Mouse (Mus musculus): ENCODE results near the gene Map1b.
A peak's percentile ranks its signal among the peaks of the same experiment; 100 is the strongest.

Gene Map1b

DNA sequence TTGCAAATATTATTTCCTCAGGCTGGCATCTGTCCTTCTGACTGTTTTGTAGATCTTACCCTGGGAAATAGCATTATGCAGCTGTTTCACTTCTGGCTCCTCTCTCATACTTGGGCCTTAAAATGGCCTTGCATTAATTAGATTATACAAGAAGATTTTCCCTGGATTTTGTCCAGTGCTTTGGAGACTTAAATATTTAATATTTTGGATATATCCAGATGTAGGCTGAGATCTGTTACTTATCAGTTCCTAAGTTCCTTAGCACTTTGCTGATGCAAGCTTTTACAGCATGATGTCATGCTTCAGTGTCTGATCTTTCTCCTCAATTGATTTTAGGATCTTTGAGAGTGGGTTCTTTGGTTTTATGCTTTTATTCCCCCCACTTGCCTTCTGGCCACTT is 11.6 kb upstream of the Map1b start:
- no peak for DNase-seq

DNA sequence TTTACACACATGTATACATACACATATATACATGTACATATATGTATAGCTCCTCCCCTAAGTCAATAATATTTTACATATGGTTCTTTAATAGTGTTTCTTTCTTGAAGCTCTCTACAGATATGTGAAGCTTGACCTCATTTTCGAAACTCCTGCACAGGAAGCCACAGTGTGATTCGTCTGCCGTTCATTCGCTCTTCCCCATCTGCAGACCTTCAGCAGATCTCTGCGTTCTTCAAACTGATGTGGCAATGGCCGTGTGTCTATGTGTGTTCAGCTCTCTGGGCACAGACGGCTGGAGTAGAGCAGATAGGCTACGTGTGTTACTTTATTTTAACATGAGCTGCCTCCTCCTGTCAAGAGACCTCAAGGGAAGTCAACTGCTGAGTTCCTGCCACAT is 9.2 kb upstream of the Map1b start:
- no peak for DNase-seq

DNA sequence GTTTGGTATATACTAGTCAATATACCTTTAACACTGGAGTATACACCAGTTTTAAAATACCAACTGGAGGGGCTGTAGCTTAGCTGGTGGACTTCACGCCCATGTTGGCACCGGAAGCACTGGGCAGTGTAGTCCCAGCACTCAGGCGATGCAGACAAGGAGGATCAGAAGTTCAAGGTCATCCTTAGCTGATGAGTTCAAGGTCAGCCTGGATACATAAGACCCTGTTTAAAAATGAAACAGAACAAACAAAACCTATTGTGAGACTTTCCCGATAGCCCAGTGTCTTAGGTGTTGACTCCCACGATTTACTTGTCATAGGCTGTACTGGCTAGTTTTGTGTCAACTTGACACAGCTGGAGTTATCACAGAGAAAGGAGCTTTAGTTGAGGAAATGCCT is 1.5 kb upstream of the Map1b start:
- no peak for DNase-seq

DNA sequence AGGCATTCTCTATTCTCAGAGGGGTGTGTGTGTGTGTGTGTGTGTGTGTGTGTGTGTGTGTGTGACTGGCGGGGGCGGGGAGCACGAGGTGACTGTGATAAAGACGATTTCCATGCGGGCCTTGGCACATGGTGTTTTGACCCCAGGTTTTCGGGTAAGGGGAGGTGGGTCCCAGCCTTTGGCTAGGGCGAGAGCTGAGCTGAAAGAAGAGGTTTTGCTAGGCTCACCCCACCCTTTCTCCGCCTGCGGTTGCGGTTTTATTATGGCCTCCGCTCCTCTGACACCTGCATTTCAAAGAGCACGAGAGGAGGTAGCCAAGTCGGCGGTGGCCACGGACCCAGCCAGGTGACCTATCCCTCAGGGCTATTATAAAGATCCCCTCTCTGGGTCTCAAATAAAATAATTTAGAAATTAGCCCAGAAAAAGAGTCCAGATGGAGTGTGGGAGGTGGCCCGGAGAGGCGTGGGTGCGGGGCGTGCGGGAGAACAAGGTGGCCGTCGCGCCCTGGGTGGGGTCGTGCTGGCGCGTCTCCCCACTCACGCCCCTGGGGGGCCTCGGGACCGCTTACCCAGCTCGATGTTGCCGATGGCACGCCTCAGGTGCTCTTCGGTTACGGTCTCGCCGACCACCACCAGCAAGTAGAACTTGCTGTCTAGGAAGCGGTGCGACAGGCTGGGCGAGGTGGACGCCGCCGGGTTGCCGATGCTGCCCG is 448 bp downstream of the Map1b start:
- DNase-seq: no peak

DNA sequence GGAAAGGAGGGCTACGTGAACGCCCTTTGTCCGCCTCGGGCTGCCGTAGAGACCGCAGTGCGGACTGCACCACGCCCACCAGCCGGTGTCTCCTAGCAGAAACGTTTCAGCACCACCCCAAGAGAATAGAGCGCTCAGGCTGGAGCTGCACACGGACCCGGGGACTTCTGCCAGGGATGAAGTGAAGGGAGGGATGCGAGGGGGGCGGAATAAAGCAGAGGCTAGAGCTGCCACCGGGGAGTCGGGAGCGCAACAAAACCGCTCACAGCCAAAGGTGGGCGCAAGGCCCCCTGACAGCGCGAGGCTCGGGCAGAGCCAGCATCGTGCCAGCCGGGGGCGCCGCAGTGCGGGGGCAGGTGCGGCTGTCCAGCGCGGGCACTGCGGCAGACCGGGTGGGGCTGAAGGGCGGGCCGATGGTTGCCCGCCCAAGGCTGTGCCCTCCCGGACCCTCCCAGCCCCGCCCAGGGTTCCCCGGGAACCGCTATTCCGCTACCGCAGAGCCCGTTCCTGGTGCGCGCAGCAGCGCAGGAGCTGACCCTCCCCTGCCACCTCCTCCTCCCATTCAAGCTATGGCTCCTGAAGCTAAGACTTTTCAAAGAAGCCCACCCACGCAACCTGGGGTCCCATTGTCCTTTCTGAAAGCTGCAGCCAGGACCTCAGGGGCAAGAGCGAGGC is 1.3 kb downstream of the Map1b start:
- DNase-seq: peak; percentile 51

DNA sequence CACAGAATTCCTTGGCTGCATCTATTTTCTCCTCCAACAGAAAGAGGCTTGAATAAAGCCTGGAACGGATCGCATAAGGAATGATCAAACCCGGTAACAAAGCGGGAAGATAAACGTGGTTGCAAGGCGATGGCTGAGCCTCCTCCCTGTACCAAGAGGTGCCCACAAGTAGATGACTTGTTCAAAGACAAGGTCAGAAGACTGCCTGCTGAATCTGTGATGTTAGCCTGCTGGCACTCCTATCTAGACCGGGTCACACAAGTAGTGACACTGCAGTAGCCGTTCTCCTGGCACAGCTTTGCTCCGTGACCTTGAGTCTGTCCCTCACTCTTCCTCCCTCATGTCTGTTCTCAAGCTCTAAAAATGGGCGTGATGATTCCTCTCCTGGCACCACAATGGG is 2.4 kb downstream of the Map1b start:
- no peak for DNase-seq

DNA sequence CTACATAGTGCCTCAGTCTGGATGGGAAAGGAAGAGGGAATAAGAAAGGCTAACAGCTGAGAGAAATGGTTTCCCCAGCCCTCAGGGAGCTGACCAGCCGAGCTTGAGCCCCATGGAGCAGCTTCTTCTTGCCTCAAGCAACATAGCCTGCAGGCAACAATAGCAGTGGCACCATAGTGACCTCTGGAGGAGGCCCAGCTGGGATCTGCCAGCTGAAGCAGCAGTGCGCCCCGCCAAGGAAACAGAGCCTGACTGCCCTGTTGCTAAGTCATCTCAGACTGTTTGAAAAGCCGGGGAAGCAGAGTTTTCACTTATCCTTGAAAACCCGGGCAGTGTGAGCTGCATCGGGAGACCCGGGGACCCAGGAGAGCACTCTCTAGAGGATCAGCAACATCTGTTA is 3.2 kb downstream of the Map1b start:
- DNase-seq: peak; percentile 32

DNA sequence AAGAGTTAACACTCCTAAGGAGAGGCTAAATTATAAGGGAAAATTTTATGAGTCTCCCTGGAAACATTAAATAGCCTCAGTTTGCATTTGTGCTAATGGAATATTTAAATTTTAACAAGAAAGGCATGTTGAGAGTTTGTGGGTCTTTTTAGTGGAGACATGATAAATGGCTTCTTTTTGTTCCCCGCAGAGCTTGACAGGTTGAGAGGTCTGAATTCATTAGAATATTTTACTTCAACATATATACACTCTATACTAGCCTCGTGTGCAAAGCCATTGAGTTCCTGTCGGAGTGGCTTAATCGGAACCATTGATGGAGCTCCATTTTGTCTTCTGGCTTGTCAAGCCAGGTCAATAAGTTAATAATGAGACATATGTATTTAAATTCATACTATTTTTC is 6.4 kb downstream of the Map1b start:
- DNase-seq: no peak

DNA sequence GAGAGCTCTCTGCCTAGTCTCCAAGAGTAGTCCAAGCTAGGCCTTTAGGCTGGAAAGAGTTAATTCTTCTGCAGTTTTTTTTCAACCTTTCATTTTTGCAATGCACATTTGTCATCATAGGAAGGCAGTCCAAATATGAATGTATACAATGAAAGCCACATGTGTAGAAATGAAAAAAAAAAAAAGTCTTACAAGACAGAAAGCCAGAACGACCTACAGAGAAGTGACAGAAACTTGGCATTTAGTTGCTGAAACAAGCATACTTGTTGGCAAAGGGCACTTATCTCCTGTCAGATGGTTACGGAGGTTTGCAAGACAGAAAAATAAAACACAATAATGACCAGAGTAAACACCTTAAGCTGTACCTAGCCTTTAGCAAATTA is 9.8 kb downstream of the Map1b start:
- no peak for DNase-seq

DNA sequence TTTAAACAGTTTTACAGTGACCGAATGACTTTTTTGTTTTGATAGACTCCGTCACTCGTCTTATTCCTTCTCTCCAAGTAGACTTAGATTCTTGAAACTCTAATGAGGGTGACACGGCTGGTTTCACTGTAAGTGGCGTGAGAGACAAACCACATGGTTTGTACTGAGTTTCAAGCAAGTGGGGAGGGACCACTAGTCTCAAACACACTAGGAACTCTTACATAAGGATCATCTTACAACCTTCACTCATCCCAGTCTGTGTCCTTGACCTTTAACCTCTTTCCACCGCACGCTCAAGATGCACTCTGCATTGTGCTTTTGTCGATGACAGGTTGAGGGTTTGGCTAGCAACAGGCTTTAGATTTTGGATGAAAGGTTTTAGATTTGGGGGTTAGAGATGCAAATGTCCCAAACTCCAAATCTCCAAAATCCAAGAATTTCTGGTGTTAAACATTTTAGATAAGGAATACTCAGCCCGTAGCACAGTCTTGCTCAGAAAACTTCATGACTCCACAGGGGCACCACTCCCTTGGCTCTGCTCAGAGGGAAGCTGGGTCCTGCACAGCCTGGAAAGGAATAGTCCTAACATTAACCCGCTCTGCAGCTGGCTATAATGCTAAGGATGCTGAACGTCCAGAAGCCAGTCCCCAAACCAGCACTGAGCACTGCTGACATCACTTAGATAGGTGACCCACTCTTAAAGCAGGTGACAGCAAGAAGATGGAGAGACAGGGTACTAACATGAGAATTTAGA is 10.3 kb downstream of the Map1b start:
- no peak for DNase-seq

DNA sequence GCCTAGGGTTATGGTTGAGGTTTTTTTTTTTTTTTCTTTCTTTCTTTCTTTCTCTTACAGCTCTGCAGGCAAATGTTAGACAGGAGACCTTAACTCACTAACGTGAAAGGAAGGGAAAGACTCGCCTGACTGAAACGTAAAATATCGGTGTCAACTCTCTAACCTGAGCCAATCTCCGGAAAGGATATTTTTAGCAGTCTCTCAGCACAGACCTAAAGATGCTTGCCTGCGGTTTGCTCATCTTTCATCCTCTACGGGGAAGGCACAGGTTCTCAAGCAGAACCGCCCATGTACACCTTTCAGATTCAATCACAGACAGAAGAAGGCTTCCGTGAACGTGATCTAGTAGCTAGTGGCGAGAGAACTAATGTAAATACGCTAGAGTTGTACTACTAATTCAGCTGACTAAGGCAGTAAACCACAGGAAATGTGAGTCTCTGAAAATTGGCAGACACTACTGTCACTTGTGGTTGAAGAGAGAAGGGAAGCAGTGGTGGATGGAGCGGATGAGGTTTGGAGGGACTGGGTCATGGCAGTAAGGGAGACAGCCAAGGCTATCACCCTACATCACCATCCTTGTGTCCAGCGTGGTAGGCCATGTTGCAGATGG is 12.9 kb downstream of the Map1b start:
- no peak for DNase-seq

DNA sequence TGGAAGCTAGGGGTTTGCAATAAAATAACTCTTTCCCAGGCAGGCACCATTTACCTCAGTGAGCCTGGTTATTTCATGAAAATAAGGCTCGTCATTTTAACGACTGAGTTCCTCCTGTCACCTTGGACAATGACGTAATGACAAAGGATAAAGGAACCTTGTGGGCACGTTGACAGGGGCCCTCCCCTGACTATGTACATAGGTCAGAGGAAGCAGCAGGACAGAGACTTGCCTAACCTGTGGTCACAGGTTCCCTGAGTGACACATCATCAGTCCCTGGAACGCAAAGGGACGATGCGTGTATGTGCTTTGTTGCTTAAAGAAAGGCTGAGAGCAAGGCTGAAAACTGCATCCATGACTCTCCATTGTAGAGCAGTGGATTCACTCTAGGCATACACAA is 13.4 kb downstream of the Map1b start:
- no peak for DNase-seq

DNA sequence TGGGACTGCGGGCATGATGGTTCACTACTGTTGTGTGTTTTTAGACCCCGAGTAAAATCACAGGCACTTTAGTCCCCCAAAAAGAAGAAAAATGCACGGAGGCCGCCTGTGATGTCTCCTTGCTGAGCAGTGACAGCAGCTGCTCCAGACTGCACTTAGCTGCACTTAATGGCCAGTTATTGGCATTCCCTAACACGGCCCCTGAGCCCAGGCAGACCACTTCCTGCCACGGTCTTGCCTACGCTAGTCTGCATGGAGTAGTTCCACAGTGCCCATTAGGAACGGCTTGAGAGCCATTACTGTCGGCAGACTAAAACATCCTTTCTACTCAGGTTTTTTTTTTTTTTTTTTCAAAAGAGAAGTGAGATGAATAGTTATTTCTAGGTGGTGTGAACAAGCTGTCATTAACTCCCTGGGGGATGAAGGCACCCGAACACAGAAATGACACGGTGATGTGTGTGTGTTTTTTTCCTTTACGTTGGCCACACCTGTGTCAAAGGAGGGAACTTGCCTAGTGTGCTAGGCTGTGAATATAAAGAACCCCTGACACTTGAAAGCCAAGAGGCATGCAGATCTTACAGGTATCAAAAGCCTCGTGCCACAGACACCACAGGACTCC is 14.1 kb downstream of the Map1b start:
- no peak for DNase-seq

DNA sequence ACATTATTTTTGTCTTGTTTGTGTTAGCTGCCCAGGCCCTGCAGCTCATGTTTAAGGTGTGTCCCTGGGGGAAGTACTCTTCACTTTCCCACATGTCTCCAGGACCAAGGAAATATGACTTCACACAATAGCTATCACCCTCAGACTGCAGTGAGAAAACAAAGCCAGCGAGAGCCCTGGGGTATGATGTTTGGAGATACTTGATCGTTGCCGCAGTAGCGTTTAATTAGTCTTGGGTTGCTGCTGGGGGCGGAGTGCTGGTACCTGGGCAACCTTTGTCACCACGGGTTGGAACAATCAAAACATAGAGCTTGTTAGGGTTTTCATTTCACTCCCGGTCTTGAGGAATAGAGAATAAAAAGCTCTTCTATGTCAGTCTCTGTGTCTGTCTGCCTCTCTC is 14.9 kb downstream of the Map1b start:
- DNase-seq: no peak

DNA sequence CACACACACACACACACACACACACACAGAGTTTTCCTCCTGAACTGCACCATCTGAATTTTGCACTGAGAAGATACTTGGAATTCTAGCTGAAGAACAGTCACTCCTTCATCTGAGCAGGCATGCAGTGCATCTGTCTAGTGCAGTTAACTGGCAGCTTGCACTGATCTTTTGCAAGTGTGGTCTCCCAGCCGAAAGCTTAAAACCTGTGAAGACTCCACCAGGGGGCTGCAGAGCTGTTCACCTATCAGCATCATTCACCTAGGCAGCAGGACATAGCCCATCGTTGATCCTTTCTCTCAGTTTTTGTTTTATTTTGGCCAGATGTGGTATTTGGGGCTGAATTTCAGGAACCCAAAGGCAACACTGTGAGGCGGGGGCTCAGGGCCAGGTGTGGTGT is 15.7 kb downstream of the Map1b start:
- DNase-seq: no peak

DNA sequence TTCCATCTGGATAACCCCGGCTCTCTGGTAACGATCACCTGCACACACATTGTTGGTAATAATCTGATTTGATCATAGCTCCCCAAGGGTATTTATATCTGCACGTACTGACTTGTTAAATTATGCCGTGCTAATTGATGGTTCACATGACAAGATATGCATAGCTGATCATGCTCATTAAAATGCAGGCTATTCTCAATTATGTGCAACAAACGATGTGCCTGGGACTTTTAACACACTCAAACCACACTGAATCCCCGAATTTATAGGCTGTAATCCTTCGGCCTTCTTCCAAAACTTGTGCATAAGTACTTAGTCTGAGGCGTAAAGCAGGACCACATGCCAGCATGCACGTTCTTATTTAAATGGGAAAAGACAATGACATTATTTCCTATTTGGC is 16.6 kb downstream of the Map1b start:
- DNase-seq: no peak

DNA sequence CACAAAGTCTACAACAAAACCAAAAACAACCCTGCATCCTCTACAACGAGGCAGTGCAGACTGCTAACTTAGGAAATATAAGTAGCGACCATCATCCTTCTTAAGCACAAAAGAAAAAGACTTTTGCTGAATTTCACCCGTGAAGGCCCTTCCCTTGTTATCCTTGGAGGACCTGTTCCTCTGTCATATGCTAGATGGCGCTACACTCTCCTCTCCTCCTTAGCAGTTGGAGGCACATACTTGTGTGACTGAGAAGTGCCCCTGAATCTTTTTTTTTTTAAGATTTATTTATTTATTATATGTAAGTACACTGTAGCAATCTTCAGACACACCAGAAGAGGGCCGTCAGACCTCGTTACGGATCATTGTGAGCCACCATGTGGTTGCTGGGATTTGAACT is 20.2 kb downstream of the Map1b start:
- DNase-seq: no peak

DNA sequence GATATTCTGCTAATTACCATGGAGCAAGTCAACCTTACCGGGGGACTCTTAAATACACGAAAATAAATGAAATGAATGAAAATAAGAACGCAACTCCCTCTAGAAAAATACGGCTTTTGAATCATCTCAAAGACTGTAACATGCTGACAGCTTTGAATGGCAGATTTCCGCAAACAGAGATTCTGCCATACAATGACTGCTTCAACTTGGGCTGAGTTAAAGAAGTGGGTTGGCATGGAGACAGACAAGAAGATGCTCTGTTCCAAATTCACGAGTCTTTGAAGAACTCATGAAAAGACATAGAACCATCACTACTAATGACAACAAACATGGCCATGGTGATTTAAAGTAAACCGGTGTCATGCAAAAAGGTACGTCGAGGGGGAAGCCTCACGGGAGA is 21.9 kb downstream of the Map1b start:
- no peak for DNase-seq

DNA sequence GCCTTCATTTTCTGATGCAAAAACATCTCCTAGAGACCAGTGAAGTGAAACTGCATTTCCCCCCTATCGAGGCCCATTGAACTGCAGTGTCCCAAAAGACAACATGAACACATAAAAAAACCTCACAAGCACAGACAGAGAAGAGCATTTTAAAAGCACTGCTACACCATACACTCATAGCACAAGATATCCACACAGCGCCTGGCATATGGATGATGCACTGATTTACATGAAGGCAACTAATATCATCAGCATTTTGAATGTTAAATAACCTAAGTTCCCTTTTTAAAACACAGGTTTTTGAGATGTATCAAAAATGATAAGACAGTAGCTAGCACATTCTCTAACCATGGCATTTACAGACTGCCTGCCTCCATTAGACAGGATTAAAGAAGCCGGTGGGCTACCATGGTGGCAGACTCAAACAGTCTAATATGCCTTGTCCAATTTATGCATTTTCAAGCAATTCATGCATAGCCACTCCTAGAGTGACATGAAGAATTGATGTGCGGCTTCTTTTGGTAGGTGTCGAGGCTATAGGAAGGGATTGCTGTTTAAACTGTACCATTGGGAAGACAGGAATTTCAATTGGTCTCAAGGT is 22.9 kb downstream of the Map1b start:
- DNase-seq: no peak

DNA sequence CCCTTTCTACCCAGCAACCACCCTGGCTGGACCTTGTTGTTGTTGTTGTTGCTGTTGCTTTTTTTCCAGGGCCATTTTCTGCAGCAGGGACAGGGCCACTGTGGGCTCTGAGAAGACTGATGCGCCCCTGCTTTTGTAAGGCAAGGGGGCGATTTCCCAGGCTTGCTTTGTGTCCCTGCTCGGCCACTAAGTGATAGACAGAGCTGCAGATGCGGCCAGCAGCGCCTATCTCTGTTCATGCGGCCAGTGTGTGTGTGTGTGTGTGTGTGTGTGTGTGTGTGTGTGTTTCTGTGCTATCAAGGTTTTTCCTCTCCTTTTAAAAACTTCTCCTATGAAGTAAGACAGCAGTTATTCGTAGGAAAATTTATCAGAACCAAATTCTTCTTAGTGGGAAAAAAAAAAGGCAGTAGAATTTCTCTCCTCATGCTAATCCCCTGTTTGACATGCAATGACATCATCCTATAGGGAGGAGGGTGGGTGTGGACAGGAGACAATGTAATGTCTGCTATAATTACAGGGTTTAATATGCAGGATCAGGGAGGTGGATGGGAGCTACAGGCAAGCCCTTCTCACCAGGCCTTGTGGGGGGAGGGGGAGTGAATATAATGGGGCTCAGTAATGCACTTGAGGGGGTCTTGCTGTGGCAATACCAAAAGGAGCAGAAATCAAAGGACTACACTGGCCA is 23.6 kb downstream of the Map1b start:
- DNase-seq: no peak

DNA sequence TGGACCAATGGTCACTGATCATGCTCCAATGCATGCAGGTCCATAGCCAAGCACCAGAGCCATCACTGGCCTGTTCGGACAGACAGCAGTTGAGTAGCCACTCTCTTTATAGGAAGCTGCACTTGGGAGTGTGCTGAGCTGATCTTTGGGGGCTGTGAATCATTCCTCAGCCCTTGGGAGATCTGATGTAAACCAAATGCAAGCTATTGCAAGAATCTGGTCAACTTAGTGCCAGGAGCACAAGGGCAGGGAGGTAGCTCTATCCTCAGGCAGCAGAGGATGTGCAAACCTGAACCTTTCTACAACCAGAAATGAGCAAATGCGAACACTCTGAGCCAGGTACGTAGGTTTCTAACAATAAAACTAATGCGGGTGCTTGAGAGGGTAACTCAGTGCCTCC is 26.3 kb downstream of the Map1b start:
- no peak for DNase-seq

DNA sequence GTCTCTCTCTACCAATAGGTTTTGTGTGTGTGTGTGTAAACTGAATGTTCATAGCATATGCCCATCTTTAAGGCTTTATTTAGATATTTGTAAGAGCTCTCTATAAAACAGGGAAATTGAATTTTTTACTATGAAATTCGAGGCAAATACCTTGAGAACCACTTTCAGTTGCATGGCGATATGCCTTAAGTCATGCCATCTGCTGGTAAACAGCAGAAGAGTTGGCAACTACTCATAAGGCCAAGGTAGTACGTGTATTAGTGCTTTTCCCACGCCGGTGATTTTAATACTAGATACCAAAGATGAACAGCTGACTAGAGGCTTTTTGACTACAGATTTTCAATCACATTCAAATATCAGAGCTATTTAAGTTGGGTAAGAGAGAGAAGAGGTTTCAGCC is 27.2 kb downstream of the Map1b start:
- DNase-seq: no peak

Measured in liver (tissue).